Mouse (Mus musculus) T-cell, adult 66 days (primary cell): ENCODE results near the gene Gab1. TPM values are rescaled to one million over a fixed set of nuclear protein-coding genes. Genes with fewer than 3 reads are reported as not detected.

ENCODE experiments used
- total RNA-seq, 2 experiments: library from RNA; stranded (reverse); gene quantifications; 3 replicates in 1 of 2; 4 replicates in 1 of 2; pipeline ENCODE4 v1.2.4; 2023

The Gab1 gene
- total RNA-seq, result under 1 TPM in 1 of 2 experiments, not detected in 1; 0.26 TPM

GRCm38 (mm10) chr8:80880196-80881106 lies at the start of gene Gab1:
Gene Gab1 (minus strand): TSS chr8:80880519.

DNA sequence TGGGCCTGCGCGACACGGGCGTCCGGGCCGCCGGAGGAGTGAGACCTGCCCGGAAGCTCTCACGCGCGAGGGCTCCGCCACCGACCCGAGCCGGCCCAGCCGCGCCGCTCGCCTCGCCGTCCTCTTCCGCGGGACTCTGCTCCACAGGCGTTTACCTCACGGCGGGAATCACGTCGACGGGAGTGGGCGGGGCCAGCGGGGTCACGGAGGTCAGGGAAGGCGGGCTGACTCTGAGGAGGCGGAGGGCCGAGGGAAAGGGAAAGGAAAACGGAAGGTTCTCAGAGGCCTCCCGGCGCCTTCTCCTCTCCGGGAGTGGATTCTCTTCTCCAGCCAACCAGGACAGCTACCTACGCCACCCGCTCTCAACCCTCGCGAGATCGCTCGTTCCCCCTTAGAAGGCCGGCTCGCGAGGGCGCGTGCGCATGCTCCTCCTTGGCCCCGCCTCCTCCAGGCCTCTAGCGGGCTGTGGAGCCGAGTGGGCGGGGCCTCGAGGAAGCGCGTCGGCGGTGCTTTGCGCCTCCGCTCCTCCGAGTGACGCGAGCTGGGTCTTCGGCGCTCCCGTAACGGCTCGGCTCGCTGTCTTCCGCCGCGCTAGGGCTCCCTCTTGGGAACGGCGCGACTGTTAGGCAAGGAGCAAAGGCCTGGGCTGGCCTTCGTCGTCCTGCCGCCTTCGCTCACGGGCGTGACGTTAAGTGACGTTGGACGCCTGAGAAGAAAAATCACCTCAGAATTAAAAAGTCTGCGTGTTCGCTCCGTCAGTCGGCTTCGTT lies 141.0 kb downstream of the Gab1 start, which contains the start of gene Smarca5:
TSS of gene Smarca5 (minus strand) at position 343 of the 770 bp plus-strand sequence.

Other genes with a start within 250 kb of the Gab1 start
- gene Smarca5, start 141.0 kb downstream of the Gab1 start, total RNA-seq, result 100 to 1,000 TPM; 147 to 207 TPM
- 10 to 100 TPM; 76.7 to 82.7 TPM for gene Usp38, start 134.4 kb upstream of the Gab1 start, total RNA-seq